Mouse (Mus musculus): ENCODE results near the gene Capn15. TPM values are rescaled to one million over a fixed set of nuclear protein-coding genes. Genes with fewer than 3 reads are reported as not detected.
A peak's percentile ranks its signal among the peaks of the same experiment; 100 is the strongest.

Capn15 gene
- polyA plus RNA-seq, 1 experiment from 2014 or later = 9.3 TPM

- no peak overlapping the region for H3K4me2 ChIP-seq
- no peaks in the 10 kb centered on the region for H3K9me3 ChIP-seq (replicated peaks)
- no peak overlapping the region for H3K9ac ChIP-seq
- WGBS = 76% methylated on average over 5 of the region's 5 CpGs
- ATAC-seq (replicated peaks; ENCODE audit: insufficient number of reproducible peaks, insufficient read depth, low FRiP score, low read depth) = no peak
- H3K4me3 ChIP-seq = no peak overlapping the region
- H3K27me3 ChIP-seq = peaks cover 49% of the 10 kb centered on the region
- peaks cover 16% of the 10 kb centered on the region for H3K4me1 ChIP-seq (replicated peaks)
- no peak overlapping the region for H3K27ac ChIP-seq
- 0 out of 2 replicates have a peak, but pooled peaks cover under 1% of the 10 kb centered on the region for H3K36me3 ChIP-seq
Measured at GRCm38 (mm10) chr17:25953161-25953560, 32.4 kb downstream of the Capn15 start.

DNA sequence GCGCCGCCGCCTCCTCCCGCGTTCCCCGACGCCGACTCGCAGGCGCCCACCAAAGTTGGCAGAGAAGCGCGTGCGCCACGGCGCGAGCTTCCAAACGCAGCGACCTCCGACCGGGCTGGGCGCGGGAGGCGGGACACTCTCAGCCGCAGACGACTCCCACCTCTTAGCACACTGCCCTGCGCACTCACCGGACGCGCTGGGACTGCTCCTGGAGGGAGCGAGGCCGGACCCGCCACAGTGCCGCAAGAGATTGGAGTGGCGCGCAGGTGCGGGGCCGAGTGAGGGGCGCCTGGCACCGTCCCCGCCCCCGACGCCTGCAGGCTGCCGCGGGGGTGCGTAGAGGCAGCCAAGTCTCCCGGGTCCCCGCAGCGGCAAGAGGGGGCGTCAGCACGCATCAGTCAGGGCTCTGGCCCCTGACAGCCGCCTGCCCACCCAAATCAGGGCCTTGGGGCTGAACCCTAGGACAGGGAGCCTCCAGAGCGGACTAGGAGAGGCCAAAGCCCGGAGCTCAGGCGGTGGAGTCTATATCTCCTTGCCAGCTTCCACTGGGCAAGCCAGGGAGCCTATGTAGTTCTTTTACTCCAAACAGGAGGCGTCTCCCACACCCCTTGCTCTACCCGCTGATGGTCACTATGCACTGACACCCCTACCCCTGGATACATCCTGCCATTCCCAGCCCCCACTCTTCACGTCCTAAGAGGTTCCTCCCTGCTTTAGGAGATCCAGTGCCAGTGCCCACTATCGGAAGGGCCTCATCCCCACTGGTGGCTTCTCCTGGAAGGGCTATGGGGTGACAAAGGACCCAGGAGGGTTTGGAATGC is 33.6 kb downstream of the Capn15 start, which contains the start of gene A930017K11Rik:
Gene A930017K11Rik, minus strand, starts transcription at position 763 of the 821 bp plus-strand sequence.
- peaks cover 16% of the 10 kb centered on the region for H3K4me1 ChIP-seq (replicated peaks)
- peak within 1 kb of the TSS; percentile 41; the same call in 1 of the 2 replicates for H3K9ac ChIP-seq
- whole genome bisulfite sequencing = 1% methylated on average over 58 of the region's 58 CpGs
- H3K4me3 ChIP-seq = peak within 1 kb of the TSS; percentile 52
- ATAC-seq (replicated peaks; ENCODE audit: insufficient number of reproducible peaks, insufficient read depth, low FRiP score, low read depth) = no peak
- no peaks in the 10 kb centered on the region for H3K9me3 ChIP-seq (replicated peaks)
- H3K27ac ChIP-seq = no peak within 1 kb of the TSS
- H3K36me3 ChIP-seq = no peaks in the 10 kb centered on the region
- H3K27me3 ChIP-seq = peaks cover 49% of the 10 kb centered on the region
- peak within 1 kb of the TSS; percentile 84 for H3K4me2 ChIP-seq

- Histone ChIP-seq H3K4me2 (peak overlapping the region; percentile 84), H3K27me3 (peaks cover 49% of the 10 kb centered on the region), H3K4me1 (replicated peaks) (peaks cover 16% of the 10 kb centered on the region), H3K4me3 (peak overlapping the region; percentile 52), H3K9ac (peak overlapping the region; percentile 41; the same call in 1 of the 2 replicates), H3K27ac (no peak overlapping the region), H3K9me3 (replicated peaks) (no peaks in the 10 kb centered on the region), H3K36me3 (no peaks in the 10 kb centered on the region)
- WGBS = under 1% methylated on average over 33 of the region's 33 CpGs
- ATAC-seq (replicated peaks; ENCODE audit: insufficient number of reproducible peaks, insufficient read depth, low FRiP score, low read depth) = no peak
Measured at GRCm38 (mm10) chr17:25951225-25951802, 34.3 kb downstream of the Capn15 start.

GRCm38 (mm10) chr17:25950706-25951105 is 34.9 kb downstream of the Capn15 start:
- peaks cover 49% of the 10 kb centered on the region for H3K27me3 ChIP-seq
- H3K4me3 ChIP-seq = no peak overlapping the region
- H3K9me3 ChIP-seq (replicated peaks) = no peaks in the 10 kb centered on the region
- WGBS = 10% methylated on average over 3 of the region's 3 CpGs
- no peak overlapping the region for H3K4me2 ChIP-seq
- H3K27ac ChIP-seq = no peak overlapping the region
- no peaks in the 10 kb centered on the region for H3K36me3 ChIP-seq
- H3K9ac ChIP-seq = no peak overlapping the region
- peaks cover 16% of the 10 kb centered on the region for H3K4me1 ChIP-seq (replicated peaks)
- no peak for ATAC-seq (replicated peaks; ENCODE audit: insufficient number of reproducible peaks, insufficient read depth, low FRiP score, low read depth)

DNA sequence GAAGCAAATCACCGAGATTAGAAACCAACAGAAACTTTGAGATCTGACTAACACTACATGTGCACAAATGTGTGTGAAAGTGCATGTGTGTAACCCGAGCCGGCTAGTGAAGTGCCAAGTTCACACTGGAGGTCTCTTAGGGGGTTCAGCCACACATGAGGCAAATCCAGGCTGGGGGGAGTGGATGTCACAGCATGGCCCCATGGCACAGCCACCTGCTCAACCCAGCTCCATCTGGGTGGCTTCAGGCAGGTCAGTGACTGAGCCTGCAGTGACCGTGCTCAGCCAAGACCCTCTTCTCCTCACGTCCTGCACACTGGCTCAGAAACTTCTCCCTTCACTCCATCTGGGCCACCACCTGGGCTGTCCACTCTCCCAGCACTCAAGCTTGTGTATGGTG is 35.6 kb downstream of the Capn15 start:
- H3K36me3 ChIP-seq = no peaks in the 10 kb centered on the region
- ATAC-seq (replicated peaks; ENCODE audit: insufficient number of reproducible peaks, insufficient read depth, low FRiP score, low read depth) = no peak
- H3K4me2 ChIP-seq = no peak overlapping the region
- no peak overlapping the region for H3K4me3 ChIP-seq
- peaks cover 16% of the 10 kb centered on the region for H3K4me1 ChIP-seq (replicated peaks)
- H3K9ac ChIP-seq = no peak overlapping the region
- no peaks in the 10 kb centered on the region for H3K9me3 ChIP-seq (replicated peaks)
- WGBS = 72% methylated on average over 5 of the region's 5 CpGs
- no peak overlapping the region for H3K27ac ChIP-seq
- H3K27me3 ChIP-seq = peaks cover 49% of the 10 kb centered on the region

DNA sequence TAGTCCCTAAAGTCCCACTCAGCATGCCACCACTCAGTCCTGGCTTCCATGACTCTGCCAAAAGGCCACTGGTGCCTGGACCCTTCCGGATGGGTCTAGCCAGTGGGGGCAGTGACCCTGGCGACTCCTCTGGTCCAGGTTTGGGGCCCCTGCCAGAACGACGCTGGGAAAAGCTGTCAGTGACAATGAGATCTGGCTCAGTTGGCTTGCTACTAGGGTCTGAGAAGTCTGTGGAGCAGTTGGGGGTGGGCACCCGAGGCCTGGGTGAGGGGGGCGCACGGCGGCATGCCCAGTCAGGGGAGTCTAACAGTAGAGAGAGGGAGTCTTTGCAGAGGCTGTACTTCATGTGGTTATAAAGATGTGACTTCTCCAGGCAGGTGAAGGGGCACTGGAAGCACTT is 37.5 kb downstream of the Capn15 start:
- Histone ChIP-seq H3K4me3 (no peak overlapping the region), H3K27ac (no peak overlapping the region), H3K9me3 (replicated peaks) (no peaks in the 10 kb centered on the region), H3K4me1 (replicated peaks) (peaks cover 16% of the 10 kb centered on the region), H3K4me2 (no peak overlapping the region), H3K9ac (no peak overlapping the region), H3K36me3 (no peaks in the 10 kb centered on the region), H3K27me3 (peaks cover 37% of the 10 kb centered on the region)
- WGBS = 70% methylated on average over 8 of the region's 8 CpGs
- ATAC-seq (replicated peaks; ENCODE audit: insufficient number of reproducible peaks, insufficient read depth, low FRiP score, low read depth) = no peak

GRCm38 (mm10) chr17:25947576-25947975 is 38.0 kb downstream of the Capn15 start:
- Histone ChIP-seq H3K4me1 (replicated peaks) (peaks cover 16% of the 10 kb centered on the region), H3K9me3 (replicated peaks) (no peaks in the 10 kb centered on the region), H3K4me2 (no peak overlapping the region), H3K9ac (no peak overlapping the region), H3K27ac (no peak overlapping the region), H3K27me3 (peaks cover 33% of the 10 kb centered on the region), H3K4me3 (no peak overlapping the region), H3K36me3 (no peaks in the 10 kb centered on the region)
- WGBS = 60% methylated on average over 4 of the region's 4 CpGs
- ATAC-seq (replicated peaks; ENCODE audit: insufficient number of reproducible peaks, insufficient read depth, low FRiP score, low read depth) = no peak

DNA sequence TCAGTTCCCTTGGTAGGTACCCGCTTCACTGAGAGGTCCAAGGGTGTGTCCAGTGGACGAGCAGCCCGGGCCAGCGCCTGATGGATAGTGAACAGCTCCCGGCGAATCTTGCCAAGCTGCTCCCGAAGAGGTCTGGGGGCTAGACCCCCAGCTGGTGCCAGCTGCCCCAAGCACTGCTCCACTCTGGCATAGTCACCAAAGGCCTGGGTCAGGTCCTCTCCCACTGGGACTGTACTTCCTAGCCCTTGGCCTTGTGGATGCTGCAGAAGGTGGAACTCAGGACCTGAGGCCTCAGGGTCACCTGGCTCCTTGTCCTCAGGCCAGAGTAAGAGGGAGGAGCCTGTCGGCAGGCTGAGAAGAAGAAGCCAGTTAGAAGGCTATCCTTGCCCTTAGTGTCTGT is 38.7 kb downstream of the Capn15 start:
- H3K27ac ChIP-seq = no peak overlapping the region
- WGBS = 78% methylated on average over 8 of the region's 8 CpGs
- no peaks in the 10 kb centered on the region for H3K9me3 ChIP-seq (replicated peaks)
- H3K9ac ChIP-seq = no peak overlapping the region
- H3K4me1 ChIP-seq (replicated peaks) = peaks cover 16% of the 10 kb centered on the region
- H3K4me2 ChIP-seq = no peak overlapping the region
- H3K36me3 ChIP-seq = no peaks in the 10 kb centered on the region
- ATAC-seq (replicated peaks; ENCODE audit: insufficient number of reproducible peaks, insufficient read depth, low FRiP score, low read depth) = no peak
- H3K4me3 ChIP-seq = no peak overlapping the region
- H3K27me3 ChIP-seq = peaks cover 26% of the 10 kb centered on the region

- Histone ChIP-seq H3K4me2 (no peak overlapping the region), H3K9ac (no peak overlapping the region), H3K27ac (no peak overlapping the region), H3K27me3 (peaks cover 20% of the 10 kb centered on the region), H3K4me3 (no peak overlapping the region), H3K4me1 (replicated peaks) (peaks cover 10% of the 10 kb centered on the region), H3K9me3 (replicated peaks) (no peaks in the 10 kb centered on the region), H3K36me3 (no peaks in the 10 kb centered on the region)
- no peak for ATAC-seq (replicated peaks; ENCODE audit: insufficient number of reproducible peaks, insufficient read depth, low FRiP score, low read depth)
- 66% methylated on average over 7 of the region's 7 CpGs for WGBS
Measured at GRCm38 (mm10) chr17:25946349-25946748, 39.2 kb downstream of the Capn15 start.

- Histone ChIP-seq H3K9me3 (replicated peaks) (no peaks in the 10 kb centered on the region), H3K4me2 (no peak overlapping the region), H3K27me3 (peaks cover 13% of the 10 kb centered on the region), H3K4me1 (replicated peaks) (peaks cover 12% of the 10 kb centered on the region), H3K27ac (no peak overlapping the region), H3K4me3 (no peak overlapping the region), H3K36me3 (no peaks in the 10 kb centered on the region), H3K9ac (no peak overlapping the region)
- no peak for ATAC-seq (replicated peaks; ENCODE audit: insufficient number of reproducible peaks, insufficient read depth, low FRiP score, low read depth)
- WGBS = 68% methylated on average over 9 of the region's 9 CpGs
Measured at GRCm38 (mm10) chr17:25945517-25946155, 40.0 kb downstream of the Capn15 start.

DNA sequence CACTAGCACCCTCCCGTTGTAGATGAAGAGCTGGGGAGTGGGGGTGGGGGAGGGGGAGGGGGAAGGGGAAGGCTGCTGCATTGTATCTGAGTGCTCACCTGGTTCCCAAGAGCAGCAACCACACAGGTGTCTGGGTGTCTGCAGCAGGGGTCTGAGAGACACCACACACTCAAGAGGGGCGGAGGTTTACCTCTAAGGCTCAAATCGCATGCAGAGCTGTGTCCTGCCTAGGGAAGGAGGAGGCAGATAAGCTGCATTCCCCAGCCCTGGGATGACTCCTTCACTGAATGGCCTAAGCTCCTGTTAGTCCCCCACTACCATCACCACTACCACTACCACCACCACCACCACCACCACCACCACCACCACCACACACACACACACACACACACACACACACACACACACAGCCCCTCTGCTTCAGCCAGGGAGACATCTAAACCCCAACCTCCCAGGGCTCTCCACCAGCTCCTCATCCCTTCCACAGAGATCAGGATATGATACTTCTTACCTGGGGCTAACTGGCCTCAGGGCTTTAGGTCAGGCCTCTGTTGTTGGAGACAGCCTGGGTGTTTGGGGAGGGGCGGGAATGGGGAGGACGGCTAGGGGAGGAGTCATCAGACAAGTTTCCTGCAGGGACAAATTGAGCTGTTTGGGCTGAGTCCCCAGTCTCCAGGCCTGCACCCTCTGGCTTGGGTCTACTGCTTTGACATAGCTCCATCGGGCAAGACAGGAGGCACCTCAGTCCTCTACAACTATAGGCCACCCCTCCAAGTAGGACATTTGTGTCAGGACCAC is 41.0 kb downstream of the Capn15 start, which contains the start of the genes Pigq and Nhlrc4:
Gene Pigq, minus strand, starts transcription at position 571 of the 798 bp plus-strand sequence.
Gene Nhlrc4, minus strand, starts transcription at position 596 of the 798 bp plus-strand sequence.
- no peaks in the 10 kb centered on the region for H3K9me3 ChIP-seq (replicated peaks)
- peaks cover 3% of the 10 kb centered on the region; the same call in 1 of the 2 replicates for H3K27me3 ChIP-seq
- H3K27ac ChIP-seq = no peak within 1 kb of the TSS
- WGBS = 56% methylated on average over 6 of the region's 6 CpGs
- H3K9ac ChIP-seq = no peak within 1 kb of the TSS
- ATAC-seq (replicated peaks; ENCODE audit: insufficient number of reproducible peaks, insufficient read depth, low FRiP score, low read depth) = no peak
- no peak within 1 kb of the TSS for H3K4me2 ChIP-seq
- H3K36me3 ChIP-seq = no peaks in the 10 kb centered on the region
- no peak within 1 kb of the TSS for H3K4me3 ChIP-seq
- peaks cover 23% of the 10 kb centered on the region for H3K4me1 ChIP-seq (replicated peaks)
